Mouse (Mus musculus): ENCODE data around the gene Ddx39b. TPM values are rescaled to one million over a fixed set of nuclear protein-coding genes. Genes with fewer than 3 reads are reported as not detected.

Gene Ddx39b
- polyA plus RNA-seq (2012; rRNA removed), result 245 and 304 TPM in 2 replicates

DNA sequence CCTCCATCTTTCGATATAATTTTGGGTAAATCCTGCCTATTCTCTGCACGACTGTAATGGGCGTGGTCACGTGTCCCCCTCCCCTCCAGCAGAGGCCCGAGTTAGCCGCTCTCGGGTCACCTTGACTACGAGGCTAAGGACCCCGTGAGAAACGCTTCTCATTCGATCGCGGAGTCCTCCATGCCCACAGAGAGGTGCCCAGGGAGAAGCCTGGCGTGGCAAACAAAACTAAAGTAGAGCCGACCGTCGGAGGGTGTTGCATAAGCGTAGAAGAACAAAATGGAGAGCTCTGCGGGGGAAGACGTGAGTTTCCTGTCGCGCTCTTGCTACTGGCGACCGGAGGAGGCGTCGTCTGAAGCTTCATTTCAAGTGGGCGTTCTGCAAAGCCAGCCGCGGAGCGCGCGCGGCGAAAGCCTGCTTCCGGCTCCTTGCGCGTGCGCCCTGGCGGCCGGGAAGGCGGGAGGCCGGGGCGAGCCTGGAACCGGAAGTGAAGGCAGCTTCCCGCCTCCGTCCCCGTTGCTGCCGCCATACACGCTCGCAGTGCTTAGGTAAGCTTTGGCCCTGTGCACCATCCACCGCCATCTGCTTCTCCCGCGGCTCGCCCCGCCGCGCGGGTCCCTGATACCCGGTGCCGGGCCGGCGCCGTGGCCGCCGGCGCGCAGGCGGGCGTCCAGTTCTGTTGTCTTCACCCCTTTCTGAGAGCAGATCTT lies at the start of gene Ddx39b:
Ddx39b (plus strand) TSS at position 442 of the 710 bp plus-strand sequence.
- peak within 1 kb of the TSS; percentile 77 for H3K4me3 ChIP-seq (replicated peaks; ENCODE audit: extremely low read depth, low read depth, low read length)
- TF ChIP-seq POLR2A (IDR thresholded peaks at IDR 0.05; ENCODE audit: borderline replicate concordance, extremely low read depth, low read depth, low read length), result peak; percentile 92; the same call in 1 of the 2 replicates
- TF ChIP-seq CTCF (IDR thresholded peaks at IDR 0.05; ENCODE audit: insufficient read depth, low read length), result no peak
- under 1% methylated on average over 69 of the region's 69 CpGs for WGBS
- H3K4me1 ChIP-seq (ENCODE audit: control insufficient read depth, insufficient read depth, low read length), result peaks cover 13% of the 10 kb centered on the region
- DNase-seq, result peak; percentile 95

DNA sequence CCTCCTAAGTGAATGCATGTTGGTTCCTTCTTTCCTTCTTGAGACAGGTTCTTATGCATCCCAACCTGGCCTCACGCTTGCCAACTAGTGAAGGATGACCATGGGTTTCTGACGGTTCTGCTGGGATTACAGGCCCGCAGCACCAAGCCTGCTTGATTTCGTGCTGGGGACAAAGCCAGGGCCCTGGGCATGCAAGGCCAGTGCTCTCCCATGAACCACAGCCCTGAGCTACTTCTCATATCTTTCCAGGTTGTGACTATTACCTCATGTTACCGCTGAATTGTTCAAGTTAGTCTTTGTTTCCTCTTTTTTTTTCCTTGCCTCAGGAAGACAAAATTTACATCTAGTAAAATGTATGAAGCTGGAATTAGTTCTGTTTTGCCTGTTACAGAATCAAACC lies 48.6 kb upstream of the Ddx39b start:
- 80% methylated on average over 5 of the region's 5 CpGs for WGBS
- no peak overlapping the region for H3K4me3 ChIP-seq (replicated peaks; ENCODE audit: extremely low read depth, low read depth, low read length)
- no peak for DNase-seq
- peaks cover 6% of the 10 kb centered on the region for H3K4me1 ChIP-seq (ENCODE audit: control insufficient read depth, insufficient read depth, low read length)
- no peak for TF ChIP-seq POLR2A (IDR thresholded peaks at IDR 0.05; ENCODE audit: borderline replicate concordance, extremely low read depth, low read depth, low read length)
- no peak for TF ChIP-seq CTCF (IDR thresholded peaks at IDR 0.05; ENCODE audit: insufficient read depth, low read length)

DNA sequence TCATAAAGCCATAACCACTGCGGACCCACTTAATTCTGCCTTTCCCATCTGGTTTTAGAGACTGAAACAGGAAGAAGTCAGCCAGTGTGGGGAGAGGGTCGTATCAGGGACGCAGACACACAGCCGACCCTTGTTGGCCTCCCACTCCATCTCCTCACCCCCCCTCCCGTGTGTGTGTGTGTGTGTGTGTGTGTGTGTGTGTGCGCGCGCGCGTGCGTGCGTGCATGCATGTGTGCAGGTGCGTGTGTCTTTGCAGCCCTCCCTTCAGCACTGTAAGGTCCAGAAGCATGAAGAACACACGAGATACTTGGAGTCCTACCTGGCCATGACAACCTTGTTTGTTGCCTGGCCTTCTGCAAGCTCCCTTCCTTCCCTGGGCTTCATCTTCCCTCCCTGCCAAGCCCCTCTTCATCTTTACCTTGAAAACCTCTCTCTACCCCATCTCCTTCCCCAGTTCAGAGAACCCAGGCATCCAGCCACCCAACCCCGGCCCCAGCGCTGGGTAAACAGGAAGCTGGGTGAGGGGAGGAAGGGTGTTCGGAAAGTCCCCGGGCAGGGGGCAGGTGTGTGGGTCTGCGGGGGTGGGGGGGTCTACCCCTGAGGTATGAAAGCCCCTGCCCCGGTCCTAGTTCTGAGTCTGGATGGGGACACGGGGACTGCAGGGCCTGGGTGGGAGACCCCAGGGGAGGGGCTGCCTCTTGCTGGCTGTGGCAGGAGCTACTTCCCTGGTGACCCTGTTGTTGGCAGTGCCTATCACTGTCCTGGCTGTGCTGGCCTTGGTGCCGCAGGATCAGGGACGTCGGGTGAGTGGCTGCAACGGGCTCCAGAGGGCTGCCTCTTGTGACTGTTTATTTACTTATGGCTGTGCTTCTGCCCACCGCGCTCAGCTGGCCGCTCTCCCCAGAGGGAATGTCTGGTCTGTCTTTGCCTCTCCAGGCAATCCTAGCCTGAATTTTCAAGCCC lies 47.4 kb upstream of the Ddx39b start, which contains the start of gene Ltb:
Ltb (plus strand) TSS at position 559 of the 963 bp plus-strand sequence.
- H3K4me3 ChIP-seq (replicated peaks; ENCODE audit: extremely low read depth, low read depth, low read length), result peak within 1 kb of the TSS; percentile 45
- no peak for TF ChIP-seq CTCF (IDR thresholded peaks at IDR 0.05; ENCODE audit: insufficient read depth, low read length)
- TF ChIP-seq POLR2A (IDR thresholded peaks at IDR 0.05; ENCODE audit: borderline replicate concordance, extremely low read depth, low read depth, low read length), result no peak
- H3K4me1 ChIP-seq (ENCODE audit: control insufficient read depth, insufficient read depth, low read length), result peaks cover 6% of the 10 kb centered on the region
- 45% methylated on average over 28 of the region's 28 CpGs for WGBS
- no peak for DNase-seq

DNA sequence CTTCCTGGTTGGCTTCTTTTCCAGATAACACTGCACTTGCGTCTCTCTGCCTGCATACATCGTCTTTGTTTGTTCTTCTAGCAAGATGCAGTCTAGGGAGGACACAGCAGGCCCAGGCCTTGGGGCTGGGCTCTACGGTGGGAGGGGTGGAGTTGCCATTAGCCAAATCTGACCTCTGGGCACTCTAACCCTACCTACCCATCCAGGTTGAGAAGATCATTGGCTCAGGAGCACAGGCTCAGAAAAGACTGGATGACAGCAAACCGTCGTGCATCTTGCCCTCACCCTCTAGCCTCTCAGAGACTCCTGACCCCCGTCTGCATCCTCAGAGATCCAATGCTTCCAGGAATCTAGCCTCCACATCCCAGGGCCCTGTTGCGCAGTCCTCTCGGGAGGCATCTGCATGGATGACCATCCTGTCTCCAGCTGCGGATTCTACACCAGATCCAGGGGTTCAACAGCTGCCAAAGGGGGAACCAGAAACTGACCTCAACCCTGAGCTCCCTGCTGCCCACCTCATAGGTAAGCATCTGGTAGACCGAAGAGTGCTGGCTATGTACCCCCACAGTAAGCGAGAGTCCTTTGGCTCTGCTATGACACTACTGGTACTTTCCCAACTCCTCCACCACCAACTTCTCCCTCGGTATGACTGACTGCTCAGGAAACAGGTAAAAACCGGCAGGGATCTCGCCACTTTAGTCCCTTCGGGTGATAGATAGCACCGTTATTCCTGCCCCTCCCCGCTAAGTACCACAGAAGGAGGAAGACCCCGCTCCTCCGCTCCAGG lies 46.5 kb upstream of the Ddx39b start:
- TF ChIP-seq POLR2A (IDR thresholded peaks at IDR 0.05; ENCODE audit: borderline replicate concordance, extremely low read depth, low read depth, low read length) (no peak), CTCF (IDR thresholded peaks at IDR 0.05; ENCODE audit: insufficient read depth, low read length) (0 out of 2 replicates have a peak, but pooled peaks have one; percentile 6)
- 43% methylated on average over 19 of the region's 19 CpGs for WGBS
- Histone ChIP-seq H3K4me1 (ENCODE audit: control insufficient read depth, insufficient read depth, low read length) (peaks cover 6% of the 10 kb centered on the region), H3K4me3 (replicated peaks; ENCODE audit: extremely low read depth, low read depth, low read length) (peak overlapping the region; percentile 45)
- DNase-seq, result no peak

DNA sequence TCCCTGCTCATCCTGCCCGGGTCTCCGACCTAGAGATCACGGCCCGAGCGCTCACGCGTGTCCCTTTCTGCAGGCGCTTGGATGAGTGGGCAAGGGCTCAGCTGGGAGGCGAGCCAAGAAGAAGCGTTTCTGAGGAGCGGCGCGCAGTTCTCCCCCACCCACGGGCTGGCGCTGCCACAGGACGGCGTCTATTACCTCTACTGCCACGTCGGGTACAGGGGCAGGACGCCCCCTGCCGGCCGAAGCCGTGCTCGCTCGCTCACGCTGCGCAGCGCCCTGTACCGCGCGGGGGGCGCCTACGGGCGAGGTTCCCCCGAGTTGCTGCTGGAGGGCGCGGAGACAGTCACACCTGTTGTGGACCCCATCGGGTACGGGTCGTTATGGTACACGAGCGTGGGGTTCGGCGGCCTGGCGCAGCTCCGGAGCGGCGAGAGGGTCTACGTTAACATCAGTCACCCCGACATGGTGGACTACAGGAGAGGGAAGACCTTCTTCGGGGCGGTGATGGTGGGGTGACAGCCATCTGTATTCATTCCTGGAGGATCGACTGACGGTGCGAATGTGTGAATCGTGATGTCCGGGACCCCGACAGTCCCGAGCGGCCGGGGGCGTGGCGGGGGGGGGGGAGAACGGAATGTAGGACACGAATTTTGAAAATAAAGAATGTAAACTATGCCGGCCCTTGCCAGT lies 45.8 kb upstream of the Ddx39b start:
- peak overlapping the region; percentile 45 for H3K4me3 ChIP-seq (replicated peaks; ENCODE audit: extremely low read depth, low read depth, low read length)
- peak; percentile 83 for DNase-seq
- H3K4me1 ChIP-seq (ENCODE audit: control insufficient read depth, insufficient read depth, low read length), result peaks cover 6% of the 10 kb centered on the region
- WGBS, result 1% methylated on average over 66 of the region's 66 CpGs
- TF ChIP-seq POLR2A (IDR thresholded peaks at IDR 0.05; ENCODE audit: borderline replicate concordance, extremely low read depth, low read depth, low read length) (no peak), CTCF (IDR thresholded peaks at IDR 0.05; ENCODE audit: insufficient read depth, low read length) (peak; percentile 75)

DNA sequence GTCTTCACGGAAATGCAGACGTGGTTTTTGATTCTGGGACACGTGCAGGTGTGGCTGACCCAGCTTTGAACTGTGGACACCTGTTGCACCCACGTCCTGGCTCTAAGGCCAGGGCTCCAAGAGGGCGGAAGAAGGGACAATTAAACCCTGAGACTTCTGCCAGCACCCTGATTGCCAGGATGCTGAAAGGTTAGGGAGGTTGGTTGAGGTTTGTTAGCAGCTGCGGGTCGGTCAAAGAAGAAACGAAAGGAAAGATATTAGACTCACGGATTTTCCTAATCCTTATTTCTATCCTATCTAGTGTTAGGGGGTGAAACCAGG lies 45.3 kb upstream of the Ddx39b start:
- no peak for DNase-seq
- TF ChIP-seq POLR2A (IDR thresholded peaks at IDR 0.05; ENCODE audit: borderline replicate concordance, extremely low read depth, low read depth, low read length) (no peak), CTCF (IDR thresholded peaks at IDR 0.05; ENCODE audit: insufficient read depth, low read length) (no peak)
- Histone ChIP-seq H3K4me1 (ENCODE audit: control insufficient read depth, insufficient read depth, low read length) (peaks cover 6% of the 10 kb centered on the region), H3K4me3 (replicated peaks; ENCODE audit: extremely low read depth, low read depth, low read length) (no peak overlapping the region)
- WGBS, result 27% methylated on average over 9 of the region's 9 CpGs

DNA sequence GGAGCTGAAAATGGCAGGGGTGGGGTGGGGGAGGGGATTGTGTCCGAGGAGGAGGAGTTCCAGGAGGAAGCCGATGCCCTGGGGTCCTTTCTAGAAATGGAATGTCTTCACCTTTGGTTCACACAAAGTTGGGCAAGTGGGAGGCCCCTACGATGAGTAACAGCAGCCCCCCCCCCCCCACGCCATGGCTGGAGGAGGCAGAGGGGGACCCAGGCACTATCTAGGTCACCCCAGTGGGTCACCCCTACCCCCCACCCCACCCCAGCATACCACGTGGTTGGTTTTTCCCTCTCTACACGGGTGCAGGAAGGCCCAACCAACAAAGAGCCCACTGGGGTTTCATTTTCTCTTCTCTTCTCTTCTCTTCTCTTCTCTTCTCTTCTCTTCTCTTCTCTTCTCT lies 44.4 kb upstream of the Ddx39b start:
- no peak for DNase-seq
- WGBS, result 40% methylated on average over 6 of the region's 6 CpGs
- Histone ChIP-seq H3K4me3 (replicated peaks; ENCODE audit: extremely low read depth, low read depth, low read length) (no peak overlapping the region), H3K4me1 (ENCODE audit: control insufficient read depth, insufficient read depth, low read length) (peaks cover 6% of the 10 kb centered on the region)
- TF ChIP-seq CTCF (IDR thresholded peaks at IDR 0.05; ENCODE audit: insufficient read depth, low read length), result no peak
- no peak for TF ChIP-seq POLR2A (IDR thresholded peaks at IDR 0.05; ENCODE audit: borderline replicate concordance, extremely low read depth, low read depth, low read length)

DNA sequence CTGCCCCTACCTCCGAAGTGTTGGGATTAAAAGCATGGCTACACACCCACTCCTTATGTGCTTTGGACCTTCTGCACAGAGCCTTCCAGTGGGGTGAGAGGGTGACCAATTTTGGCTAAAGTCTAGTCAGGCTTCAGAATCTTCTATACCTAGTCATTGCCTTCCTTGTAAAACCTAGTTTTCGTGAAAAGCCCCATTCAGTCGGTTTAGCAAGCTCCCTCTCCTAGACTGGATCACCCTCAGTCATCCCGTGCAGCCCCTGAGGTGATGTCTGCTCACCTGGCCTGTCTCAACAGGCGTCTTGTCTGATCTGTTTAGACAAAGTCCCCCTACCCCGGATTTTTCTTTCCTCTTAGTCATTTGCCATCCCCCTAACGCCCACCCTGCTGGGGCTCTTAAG lies 43.5 kb upstream of the Ddx39b start:
- DNase-seq, result no peak
- H3K4me3 ChIP-seq (replicated peaks; ENCODE audit: extremely low read depth, low read depth, low read length), result no peak overlapping the region
- TF ChIP-seq POLR2A (IDR thresholded peaks at IDR 0.05; ENCODE audit: borderline replicate concordance, extremely low read depth, low read depth, low read length) (no peak), CTCF (IDR thresholded peaks at IDR 0.05; ENCODE audit: insufficient read depth, low read length) (no peak)
- WGBS, result 65% methylated on average over 7 of the region's 7 CpGs
- peaks cover 6% of the 10 kb centered on the region for H3K4me1 ChIP-seq (ENCODE audit: control insufficient read depth, insufficient read depth, low read length)
